Mouse (Mus musculus): ENCODE data around the gene Clstn2. TPM values are rescaled to one million over a fixed set of nuclear protein-coding genes. Genes with fewer than 3 reads are reported as not detected.
A peak's percentile ranks its signal among the peaks of the same experiment; 100 is the strongest.

Clstn2 gene
- total RNA-seq, 1 experiment from 2014 or later, result 4.6 TPM

DNA sequence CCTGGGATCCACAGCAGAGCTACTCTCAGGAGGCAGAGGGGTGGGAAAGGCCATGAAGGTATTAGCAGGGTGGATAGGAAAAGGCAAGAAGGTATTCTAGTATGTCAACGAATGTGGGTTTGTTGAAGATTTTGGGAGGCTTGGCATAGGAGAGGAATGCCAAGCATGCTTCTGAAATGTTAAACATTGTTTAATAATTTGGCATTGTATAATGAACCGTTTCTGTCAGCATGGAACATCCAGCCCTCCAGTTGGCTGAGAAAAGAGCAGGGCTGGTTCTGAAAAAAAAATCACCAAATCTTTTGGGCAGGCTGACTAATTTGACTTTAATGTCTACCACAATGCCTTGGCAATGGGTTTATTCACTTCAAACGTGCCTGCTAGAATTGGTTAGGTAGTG is 355.9 kb downstream of the Clstn2 start:
- DNase-seq, result no peak

DNA sequence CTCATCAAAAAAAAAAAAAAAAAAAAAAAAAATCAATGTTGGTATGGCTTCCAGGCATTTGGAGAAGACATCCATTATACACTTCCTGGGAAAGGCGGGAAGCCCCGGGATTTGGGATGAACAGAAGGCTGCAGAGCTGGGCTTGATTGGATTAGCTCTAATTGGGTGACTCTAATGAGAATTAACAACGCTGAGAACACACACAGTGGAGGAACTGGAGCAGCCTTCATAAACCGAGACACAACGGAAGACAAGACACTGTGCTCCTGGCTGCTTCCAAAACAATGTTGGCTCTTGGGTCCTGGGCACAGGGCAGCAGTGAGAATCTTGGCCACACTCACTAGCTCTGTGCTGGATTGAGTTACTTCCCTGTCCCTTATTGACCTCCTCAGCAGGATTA is 360.3 kb downstream of the Clstn2 start:
- no peak for DNase-seq

- DNase-seq, result no peak
Measured at GRCm38 (mm10) chr9:97672224-97672623, 360.8 kb downstream of the Clstn2 start.

DNA sequence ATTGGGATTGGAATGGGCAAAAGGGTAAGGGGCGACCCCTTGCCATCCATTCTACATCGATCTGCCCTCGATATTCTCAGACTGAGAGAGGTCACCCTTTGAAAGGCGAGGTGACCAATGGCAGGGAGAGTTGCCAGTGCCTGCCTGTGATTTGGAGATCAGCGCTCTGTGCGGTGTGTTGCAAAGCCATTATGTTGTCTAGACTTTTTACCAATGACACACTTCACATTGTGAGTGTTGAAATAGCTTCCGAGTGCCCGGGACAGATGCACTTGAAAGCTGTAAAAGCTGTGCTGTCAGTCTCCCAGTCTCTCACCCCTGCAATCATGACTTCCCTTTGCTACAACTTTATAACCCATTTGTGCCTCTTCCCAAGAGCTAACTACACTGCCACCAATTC is 362.3 kb downstream of the Clstn2 start:
- DNase-seq, result no peak

- no peak for DNase-seq
Measured at GRCm38 (mm10) chr9:97660989-97661388, 372.0 kb downstream of the Clstn2 start.

DNA sequence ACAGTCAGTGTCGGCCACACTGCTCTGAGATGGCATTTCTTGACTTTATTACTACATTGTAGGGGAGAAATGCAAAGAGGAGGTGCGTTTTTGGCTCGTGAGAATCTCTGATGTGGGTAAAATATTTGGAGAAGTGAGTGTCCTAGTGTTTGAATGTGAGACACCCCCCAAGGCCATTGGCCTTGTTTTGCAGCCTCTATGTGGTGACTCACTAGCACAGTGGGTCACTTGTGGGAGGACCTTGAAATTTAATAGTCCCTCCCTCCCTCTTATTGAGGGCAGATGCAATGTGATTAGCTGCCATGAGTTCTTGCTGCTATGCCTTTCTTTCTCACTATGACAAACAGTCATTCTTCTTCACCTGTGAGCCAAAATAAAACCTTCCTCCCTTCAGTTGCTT is 374.2 kb downstream of the Clstn2 start:
- DNase-seq, result peak; percentile 41

- DNase-seq, result no peak
Measured at GRCm38 (mm10) chr9:97648409-97648808, 384.6 kb downstream of the Clstn2 start.

- DNase-seq, result no peak
Measured at GRCm38 (mm10) chr9:97645746-97646145, 387.2 kb downstream of the Clstn2 start.

DNA sequence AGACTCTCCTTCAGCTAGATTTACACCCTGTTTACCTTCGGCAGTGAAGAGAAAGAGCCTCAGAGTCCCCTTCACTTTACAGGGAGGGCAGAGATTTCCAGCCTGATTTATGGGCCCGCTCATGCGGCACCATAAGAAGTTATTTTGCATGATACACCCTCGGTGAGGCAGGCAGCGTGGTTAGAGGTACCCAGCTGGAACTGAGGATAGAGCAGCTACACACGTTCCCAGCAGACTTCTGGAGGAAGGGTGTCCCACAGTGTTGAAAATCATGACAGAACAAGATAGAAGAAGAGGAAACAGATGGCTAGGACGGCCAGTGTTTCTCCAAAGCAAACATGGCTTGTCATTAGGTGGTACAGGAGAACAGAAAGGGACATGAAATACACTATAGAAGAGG is 390.6 kb downstream of the Clstn2 start:
- DNase-seq, result no peak

- no peak for DNase-seq
Measured at GRCm38 (mm10) chr9:97639967-97640549, 392.9 kb downstream of the Clstn2 start.

DNA sequence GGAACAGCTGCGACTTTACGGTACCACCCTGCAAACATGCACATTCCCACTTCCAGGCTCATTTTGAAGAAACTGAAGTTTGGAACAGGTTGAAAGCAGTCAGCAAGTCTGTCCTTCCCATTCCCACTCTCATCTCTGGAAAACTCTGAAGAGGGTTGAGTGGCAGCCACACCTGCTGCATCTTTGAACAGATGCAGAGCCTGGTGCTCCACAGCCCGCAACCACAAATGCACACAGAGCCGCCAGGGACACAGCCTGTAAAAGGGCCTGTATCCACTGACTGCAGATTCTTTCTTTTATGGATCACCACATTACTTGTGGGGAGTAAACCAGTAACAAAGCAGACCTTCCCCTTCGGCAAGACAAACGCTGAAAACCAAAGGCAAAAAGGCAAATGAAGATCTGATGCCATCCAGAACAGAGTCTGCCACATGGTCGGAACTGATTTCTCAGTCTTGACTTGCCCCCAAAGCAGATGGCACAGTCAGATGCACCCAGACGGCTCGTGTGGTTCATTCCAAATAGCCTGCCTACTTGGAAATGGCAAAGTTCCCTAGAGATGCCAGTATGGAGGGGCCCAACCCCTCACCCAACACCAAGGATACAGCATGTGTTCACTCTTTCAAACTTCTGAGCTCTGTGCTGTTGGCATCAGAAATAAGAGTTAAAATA is 394.2 kb downstream of the Clstn2 start:
- DNase-seq, result no peak

DNA sequence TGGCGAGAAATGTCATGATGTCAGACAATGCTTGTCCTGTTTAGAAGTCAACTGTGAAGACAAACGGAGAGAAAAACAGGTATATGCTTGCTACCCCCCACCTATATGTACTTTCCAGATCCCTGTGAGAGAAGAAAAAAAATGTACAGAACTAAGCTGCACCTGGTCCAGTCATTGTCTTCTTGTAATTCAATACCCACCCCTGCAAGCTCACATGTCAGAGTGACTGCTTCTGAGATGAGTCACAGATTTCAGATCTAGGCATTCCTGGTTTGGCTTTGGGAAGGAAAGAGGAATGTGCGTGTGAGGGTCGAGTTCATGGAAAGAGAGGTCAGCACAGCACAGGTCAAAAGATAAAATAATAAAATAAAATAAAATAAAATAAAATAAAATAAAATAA is 397.6 kb downstream of the Clstn2 start:
- no peak for DNase-seq

- no peak for DNase-seq
Measured at GRCm38 (mm10) chr9:97634831-97635230, 398.1 kb downstream of the Clstn2 start.

DNA sequence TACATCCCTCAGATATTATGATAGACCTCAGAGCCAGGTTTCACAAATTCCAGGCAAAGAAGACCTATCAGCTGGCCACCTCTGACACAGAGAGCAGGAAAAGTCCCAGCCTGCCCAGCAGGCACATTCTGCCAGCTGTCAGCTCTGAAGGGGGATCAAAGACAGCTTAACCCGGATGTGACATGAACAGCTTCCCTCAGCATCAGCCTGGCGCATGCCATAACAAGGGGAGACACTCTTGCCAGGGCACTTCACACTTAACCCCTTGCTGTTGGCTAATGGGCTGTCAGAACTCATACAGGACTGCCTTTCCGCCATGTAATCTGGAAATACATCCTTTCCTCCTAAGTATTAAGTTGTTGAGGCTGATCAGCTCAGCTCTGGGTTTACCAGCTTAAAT is 403.8 kb downstream of the Clstn2 start:
- no peak for DNase-seq

GRCm38 (mm10) chr9:97628361-97628908 is 404.5 kb downstream of the Clstn2 start:
- DNase-seq, result no peak

GRCm38 (mm10) chr9:97627916-97628315 is 405.1 kb downstream of the Clstn2 start:
- DNase-seq, result no peak

- DNase-seq, result no peak
Measured at GRCm38 (mm10) chr9:97610566-97610965, 422.4 kb downstream of the Clstn2 start.

GRCm38 (mm10) chr9:97603729-97604128 is 429.3 kb downstream of the Clstn2 start:
- DNase-seq, result peak; percentile 58

DNA sequence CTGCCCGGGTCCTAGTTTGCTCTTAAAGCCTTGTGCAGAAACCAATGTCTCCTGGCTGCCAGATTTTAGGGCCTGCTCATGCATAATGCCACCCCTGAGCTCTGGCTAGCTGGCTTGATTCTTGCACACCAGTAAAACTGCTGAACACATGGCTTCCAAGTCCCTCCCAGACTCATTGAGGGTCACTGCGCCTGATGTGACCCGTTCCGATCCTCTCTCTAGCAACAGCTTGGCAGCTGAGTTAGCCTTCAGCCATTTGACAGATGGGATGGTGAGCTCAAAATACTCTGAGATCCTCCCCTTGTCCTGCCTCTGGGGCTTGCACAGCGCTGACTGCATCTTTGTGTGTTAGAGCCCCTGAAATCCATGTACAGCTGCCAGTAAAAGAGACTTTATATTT is 430.5 kb downstream of the Clstn2 start:
- peak; percentile 47 for DNase-seq

GRCm38 (mm10) chr9:97599006-97599405 is 434.0 kb downstream of the Clstn2 start:
- no peak for DNase-seq

DNA sequence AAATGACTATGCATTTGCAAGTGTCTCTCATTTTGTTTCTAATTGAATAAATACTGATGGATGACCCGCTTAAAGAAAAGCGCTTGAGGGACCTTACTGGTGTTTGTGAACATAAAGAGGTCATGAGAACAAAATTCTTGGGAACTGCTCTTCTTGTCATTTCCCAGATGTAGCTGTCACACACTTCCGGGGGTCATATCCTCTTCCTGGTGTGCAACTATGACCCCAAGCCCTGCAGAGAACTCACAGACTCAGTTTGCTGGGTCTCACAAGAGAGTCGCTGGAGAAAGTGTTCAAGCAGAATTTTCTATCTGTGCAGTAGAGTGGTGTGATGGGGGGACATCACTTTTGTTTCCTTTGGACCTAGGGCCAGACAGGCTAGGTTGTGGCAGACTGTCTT is 442.3 kb downstream of the Clstn2 start:
- DNase-seq, result no peak

- no peak for DNase-seq
Measured at GRCm38 (mm10) chr9:97570881-97571280, 462.1 kb downstream of the Clstn2 start.

GRCm38 (mm10) chr9:97563121-97563520 is 469.9 kb downstream of the Clstn2 start:
- no peak for DNase-seq

- DNase-seq, result no peak
Measured at GRCm38 (mm10) chr9:97544359-97544758, 488.6 kb downstream of the Clstn2 start.

All from adrenal gland, postnatal 14 days (tissue).